In the genomic region with DNA sequence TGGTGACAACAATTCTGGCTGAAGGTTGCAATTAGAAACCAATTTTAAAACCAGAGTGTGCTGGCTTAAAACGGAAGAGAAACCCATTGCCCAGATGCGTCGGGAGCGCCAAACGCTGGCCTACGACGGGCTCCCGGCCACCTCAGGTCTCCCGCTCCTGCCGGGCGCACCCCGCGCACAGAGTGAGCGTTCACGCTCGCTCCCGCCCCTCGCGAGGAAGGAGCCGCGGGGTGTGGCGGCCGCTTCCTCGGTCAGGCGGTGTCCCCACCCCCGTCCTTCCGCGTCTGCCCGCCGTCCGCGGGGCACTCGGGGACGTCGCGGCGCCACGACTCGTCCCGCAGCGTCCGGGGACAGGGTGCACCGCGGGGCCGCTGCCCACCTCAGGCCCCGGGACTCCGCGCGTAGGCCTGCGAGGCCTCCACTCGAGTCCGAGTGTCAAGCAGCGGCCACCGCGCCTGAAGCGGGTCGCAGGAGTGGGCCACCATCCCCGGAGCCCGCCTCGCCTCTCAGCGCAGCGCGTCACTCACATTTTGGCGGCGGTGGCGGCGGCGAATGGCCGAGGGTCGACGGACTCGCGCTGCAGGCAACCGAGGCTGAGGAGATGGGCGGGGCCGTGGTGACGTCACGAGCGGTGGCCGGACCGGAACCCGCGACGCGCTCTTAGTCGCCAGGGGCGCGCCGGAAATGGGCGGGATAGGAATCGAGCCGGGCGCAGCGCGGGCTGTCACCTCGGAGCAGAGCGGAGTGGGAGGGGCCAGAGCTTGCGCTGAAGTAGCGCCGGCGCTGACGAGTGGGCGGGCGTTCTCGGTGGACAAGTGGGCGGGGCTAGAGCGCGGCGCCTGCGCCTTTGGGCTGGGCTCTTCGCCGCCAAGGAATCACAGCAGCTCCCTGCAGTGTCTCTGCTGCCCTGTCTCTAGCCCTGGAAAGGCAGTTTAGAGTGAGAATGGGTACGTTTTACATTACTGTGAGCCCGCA, we compare ENCODE assay signal across 8 mouse cellular contexts. TPM values are rescaled to one million over a fixed set of nuclear protein-coding genes. Genes with fewer than 3 reads are reported as not detected.
A peak's percentile ranks its signal among the peaks of the same experiment; 100 is the strongest.
DNase-seq lines count a peak whose midpoint lies in the region; ATAC-seq lines count a peak whose summit lies in the region.

A gene (minus strand): TSS at position 617 of the 975 bp plus-strand sequence.

- DNase-seq in adipocyte (ENCODE audit: low spot score) = peak; percentile 98
- peak; percentile 100 for DNase-seq in embryo, embryonic 10 days (ENCODE audit: low spot score)
- peak; percentile 99 for DNase-seq in gastrocnemius, postnatal 10 days
- DNase-seq in induced T-regulatory cell, adult 2 months (ENCODE audit: low read depth) = peak; percentile 100
- DNase-seq in left cerebral cortex, adult 9 months (ENCODE audit: low spot score in 2 of 2) = peak; percentile 95 to 98
- DNase-seq in right cerebral cortex, postnatal 14 days = peak; percentile 100
- DNase-seq in urinary bladder, postnatal 36 days (ENCODE audit: low spot score in 2 of 2) = peak; percentile 97 to 99

- ATAC-seq in megakaryocyte progenitor cell, adult 5-6 weeks (replicated peaks; ENCODE audit: poor library complexity) = peak; percentile 97

RNA-seq across cellular contexts. Expression of the gene that starts here (rescaled TPM):
- 10 to 100 TPM; 62.2 to 65.4 TPM for total RNA-seq in gastrocnemius, postnatal 10 days (2021)
- 116 and 129 TPM in 2 replicates for total RNA-seq in megakaryocyte progenitor cell, adult 5-6 weeks (2015)
- total RNA-seq in megakaryocyte progenitor cell, adult 5-6 weeks (2017) = 65.7 and 72.9 TPM in 2 replicates

Comparison
In these comparisons a context has a peak if more than half of its experiments do, and no peak if none do; other contexts are left out.
1. Peak in every context shown above with its lines: DNase-seq and ATAC-seq.